Mouse (Mus musculus) gastrocnemius, adult 2 months (tissue): ENCODE measurements around the gene Cep41. TPM values are rescaled to one million over a fixed set of nuclear protein-coding genes. Genes with fewer than 3 reads are reported as not detected.

ENCODE experiments used
- DNase-seq: peaks from one replicate; pipeline ENCODE4 v3.0.0; 2022
- H3K27ac ChIP-seq: fragments of 200-600 bp; 2 replicates; pipeline ENCODE4 v1.8.1; 2022; ENCODE audit warnings: mild to moderate bottlenecking
- H3K4me3 ChIP-seq: fragments of 200-600 bp; 2 replicates; pipeline ENCODE4 v1.8.1; 2022; ENCODE audit warnings: mild to moderate bottlenecking, moderate library complexity
- CTCF ChIP-seq: fragments of 200-600 bp; IDR thresholded peaks from 2 replicates; pipeline ENCODE4 v1.8.1; 2022; ENCODE audit warnings: antibody characterized with exemption, mild to moderate bottlenecking, moderate library complexity
- intact Hi-C: fragments of 180-260 bp; cut with DNase I; formaldehyde crosslinking; loops from one replicate; pipeline ENCODE4 v1.15.1; 2025
- long read RNA-seq, 2 experiments: library from polyadenylated mRNA; stranded (forward); transcript quantifications; one replicate each; pipeline ENCODE4 v2.0.0; 2021
- total RNA-seq, 2 experiments: library from RNA; stranded (reverse); gene quantifications; 2 replicates each; pipeline ENCODE4 v1.2.3; 2021

Cep41 gene
- 1 to 10 TPM in 1 of 2 experiments, under 1 TPM in 1; 0.20 to 1.6 TPM for total RNA-seq
- long read RNA-seq, experiment 1, partial matches to known transcripts = 0 of 2 reads
- long read RNA-seq, experiment 1, other reads (novel, unspliced or antisense) = 0 of 2 reads
- long read RNA-seq, experiment 2, partial matches to known transcripts = 0 of 1 reads
- long read RNA-seq, experiment 2, other reads (novel, unspliced or antisense) = 0 of 1 reads

GRCm38 (mm10) chr6:30693350-30693991, at the start of gene Cep41:
Gene Cep41 (minus strand): TSS chr6:30693749.
- intact Hi-C loops = loop anchor here (5.0 kb wide), 1 partner anchor 204 kb away; the partner anchor contains the start of gene Copg2
- H3K27ac ChIP-seq = peak within 1 kb of the TSS; percentile 94
- peak within 1 kb of the TSS; percentile 74 for H3K4me3 ChIP-seq
- no peak for TF ChIP-seq CTCF
- DNase-seq = peak; percentile 95

- Histone ChIP-seq H3K4me3 (peak overlapping the region; percentile 78), H3K27ac (no peak overlapping the region)
- DNase-seq = peak; percentile 36
- TF ChIP-seq CTCF = no peak
- intact Hi-C loops = no loop called here
These were observed 45.7 kb upstream of the Cep41 start for GRCm38 (mm10) chr6:30739177-30739747.

- Histone ChIP-seq H3K27ac (peak overlapping the region; percentile 65; the same call in 1 of the 2 replicates), H3K4me3 (peak overlapping the region; percentile 78)
- DNase-seq = no peak
These were observed 45.0 kb upstream of the Cep41 start for GRCm38 (mm10) chr6:30738464-30739006.

GRCm38 (mm10) chr6:30737548-30738463, 44.3 kb upstream of the Cep41 start:
- peak; percentile 78 for DNase-seq
- intact Hi-C loops = loop anchor here (2.0 kb wide), 1 partner anchor 53 kb away; no protein-coding TSS in a partner anchor
- TF ChIP-seq CTCF = peak; percentile 18; the same call in 1 of the 2 replicates
- Histone ChIP-seq H3K27ac (peak overlapping the region; percentile 65), H3K4me3 (peak overlapping the region; percentile 78)

More at GRCm38 (mm10) chr6:30738464-30739006, 45.0 kb upstream of the Cep41 start:
- no peak for TF ChIP-seq CTCF
- intact Hi-C loops = no loop called here

- DNase-seq = peak; percentile 81
- H3K4me3 ChIP-seq = peak overlapping the region; percentile 78
- intact Hi-C loops = loop anchor here (2.0 kb wide), 1 partner anchor 52 kb away; no protein-coding TSS in a partner anchor
- peak; percentile 66 for TF ChIP-seq CTCF
- H3K27ac ChIP-seq = 0 out of 2 replicates have a peak overlapping the region, but pooled peaks have one; percentile 0
These were observed 43.5 kb upstream of the Cep41 start for GRCm38 (mm10) chr6:30736864-30737547.

- intact Hi-C loops = loop anchor here (2.0 kb wide), 1 partner anchor 52 kb away; no protein-coding TSS in a partner anchor
- H3K27ac ChIP-seq = no peak overlapping the region
- no peak for TF ChIP-seq CTCF
- DNase-seq = no peak
- peak overlapping the region; percentile 78 for H3K4me3 ChIP-seq
These were observed 42.8 kb upstream of the Cep41 start for GRCm38 (mm10) chr6:30736372-30736762.

- no peak for DNase-seq
- no peak for TF ChIP-seq CTCF
- Histone ChIP-seq H3K4me3 (peak overlapping the region; percentile 78), H3K27ac (peak overlapping the region; percentile 10; the same call in 1 of the 2 replicates)
- intact Hi-C loops = loop anchor here (2.0 kb wide), 1 partner anchor 51 kb away; no protein-coding TSS in a partner anchor
These were observed 42.3 kb upstream of the Cep41 start for GRCm38 (mm10) chr6:30735728-30736371.

GRCm38 (mm10) chr6:30734988-30735727, 41.6 kb upstream of the Cep41 start:
- peak overlapping the region; percentile 10; the same call in 1 of the 2 replicates for H3K27ac ChIP-seq
- intact Hi-C loops = no loop called here
- no peak for DNase-seq
- no peak for TF ChIP-seq CTCF
- H3K4me3 ChIP-seq = peak overlapping the region; percentile 78

GRCm38 (mm10) chr6:30734465-30734864, 40.9 kb upstream of the Cep41 start:
- Histone ChIP-seq H3K27ac (no peak overlapping the region), H3K4me3 (no peak overlapping the region)
- DNase-seq = no peak
- TF ChIP-seq CTCF = no peak
- intact Hi-C loops = no loop called here

GRCm38 (mm10) chr6:30732571-30733130, 39.1 kb upstream of the Cep41 start:
- TF ChIP-seq CTCF = no peak
- no peak for DNase-seq
- no peak overlapping the region for H3K27ac ChIP-seq
- intact Hi-C loops = no loop called here
- no peak overlapping the region for H3K4me3 ChIP-seq
